Mouse (Mus musculus) G1E (cell line): ENCODE measurements around the gene Evx2.

Experiments
- CTCF ChIP-seq: IDR thresholded peaks from 2 replicates; pipeline ENCODE4 v1.5.1; 2012; ENCODE audit warnings: low read depth, low read length, inconsistent platforms, mixed read lengths
- GATA1 ChIP-seq: IDR thresholded peaks from 2 replicates; pipeline ENCODE4 v1.6.1; 2012; ENCODE audit warnings: borderline replicate concordance, low read length, inconsistent platforms, mixed read lengths
- GATA2 ChIP-seq: IDR thresholded peaks from 2 replicates; pipeline ENCODE4 v1.6.1; 2012; ENCODE audit warnings: low read depth, low read length, inconsistent platforms, borderline replicate concordance
- POLR2AphosphoS5 ChIP-seq: IDR thresholded peaks from 2 replicates; pipeline ENCODE4 v1.6.1; 2012; ENCODE audit warnings: low read depth, low read length, inconsistent platforms; ENCODE audit not compliant: insufficient replicate concordance
- TAL1 ChIP-seq: conservative IDR thresholded peaks from 2 replicates; pipeline ENCODE4 v1.6.1; 2012; ENCODE audit warnings: low read depth, low read length, inconsistent platforms, mixed read lengths

DNA sequence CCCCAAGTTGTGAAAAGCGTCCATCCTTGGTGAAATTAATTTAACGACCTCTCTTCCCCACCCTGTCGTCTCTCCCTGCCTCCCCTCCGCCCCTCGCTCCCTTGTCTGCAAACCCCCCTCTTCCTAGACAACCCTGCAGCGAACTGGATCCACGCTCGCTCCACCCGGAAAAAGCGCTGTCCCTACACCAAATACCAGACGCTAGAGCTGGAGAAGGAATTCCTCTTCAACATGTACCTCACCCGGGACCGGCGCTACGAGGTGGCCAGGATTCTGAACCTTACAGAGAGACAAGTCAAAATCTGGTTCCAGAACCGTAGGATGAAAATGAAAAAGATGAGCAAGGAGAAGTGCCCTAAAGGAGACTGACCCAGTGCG lies 39.7 kb upstream of the Evx2 start:
- no peak for TF ChIP-seq CTCF
- TF ChIP-seq TAL1, result no peak
- no peak for TF ChIP-seq GATA1
- no peak for TF ChIP-seq POLR2AphosphoS5
- TF ChIP-seq GATA2, result no peak
